Mouse (Mus musculus): ENCODE measurements around the gene Sema6b.

Gene Sema6b

DNA sequence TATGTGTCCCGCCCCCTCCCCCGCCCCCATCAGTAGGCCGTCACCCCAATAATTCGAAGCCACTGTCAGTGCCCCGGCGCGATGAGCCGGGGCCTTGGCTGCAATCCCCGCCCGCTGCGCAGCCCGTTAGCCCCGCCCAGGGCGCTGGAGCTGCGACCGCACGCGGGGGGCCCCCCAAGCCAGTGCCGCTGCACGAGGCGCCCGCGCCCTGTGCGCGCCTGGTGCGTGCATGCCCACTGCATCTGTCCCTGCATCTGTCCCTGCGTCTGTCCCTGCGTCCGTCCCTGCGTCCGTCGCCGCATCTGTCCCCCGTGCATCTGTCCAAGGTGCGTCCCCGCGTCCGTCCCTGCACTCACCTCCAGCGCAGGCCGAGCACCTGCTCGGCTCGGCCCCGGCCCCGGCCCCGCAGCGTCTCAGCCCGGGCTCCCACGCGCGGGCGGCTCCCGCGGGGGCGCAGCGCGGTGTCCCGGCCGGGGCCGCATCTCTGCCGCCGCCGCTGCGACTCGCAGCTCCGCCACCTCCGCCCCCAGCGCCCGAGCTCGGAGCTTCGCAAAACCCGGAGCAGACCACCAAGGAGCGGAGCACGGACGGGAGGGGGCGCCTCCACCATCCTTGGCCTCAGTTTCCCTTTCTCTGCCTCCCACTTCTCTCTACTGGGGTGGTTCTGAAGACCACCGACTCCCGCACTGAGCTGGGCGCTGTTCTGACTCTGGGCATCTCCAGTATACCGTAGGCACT is at the start of gene Sema6b:
Sema6b (minus strand) TSS at position 486 of the 738 bp plus-strand sequence.
- peak; percentile 53 for DNase-seq (ENCODE audit: low spot score)

GRCm38 (mm10) chr17:56185281-56186141 is 45.4 kb upstream of the Sema6b start:
- peak; percentile 48 for DNase-seq (ENCODE audit: low spot score)

DNA sequence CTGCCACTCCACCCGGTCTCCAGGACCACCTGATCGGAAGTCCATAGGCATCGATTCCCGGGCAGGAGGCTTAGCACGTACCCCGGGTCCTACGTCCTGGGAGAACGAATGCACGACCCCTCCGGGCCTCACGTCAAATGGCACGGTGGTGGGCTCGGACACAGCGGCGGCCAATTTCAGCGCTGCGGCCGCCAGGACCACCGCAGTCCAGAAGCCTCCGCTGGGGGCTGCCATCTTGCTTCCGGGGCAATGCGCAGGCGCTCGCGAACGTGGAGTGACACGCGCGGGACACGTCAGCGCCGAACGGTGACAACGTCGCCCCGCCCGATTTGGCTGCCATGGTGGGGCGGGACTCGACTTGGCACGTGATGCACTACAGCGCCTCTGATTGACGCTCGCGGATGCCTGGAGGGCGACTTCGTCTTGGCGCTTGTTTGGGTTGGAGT is 43.5 kb upstream of the Sema6b start, which contains the start of gene Mydgf:
Mydgf (minus strand) TSS at position 263 of the 446 bp plus-strand sequence.
- DNase-seq (ENCODE audit: low spot score): peak; percentile 92

GRCm38 (mm10) chr17:56182975-56183657 is 43.0 kb upstream of the Sema6b start:
- DNase-seq (ENCODE audit: low spot score): no peak

DNA sequence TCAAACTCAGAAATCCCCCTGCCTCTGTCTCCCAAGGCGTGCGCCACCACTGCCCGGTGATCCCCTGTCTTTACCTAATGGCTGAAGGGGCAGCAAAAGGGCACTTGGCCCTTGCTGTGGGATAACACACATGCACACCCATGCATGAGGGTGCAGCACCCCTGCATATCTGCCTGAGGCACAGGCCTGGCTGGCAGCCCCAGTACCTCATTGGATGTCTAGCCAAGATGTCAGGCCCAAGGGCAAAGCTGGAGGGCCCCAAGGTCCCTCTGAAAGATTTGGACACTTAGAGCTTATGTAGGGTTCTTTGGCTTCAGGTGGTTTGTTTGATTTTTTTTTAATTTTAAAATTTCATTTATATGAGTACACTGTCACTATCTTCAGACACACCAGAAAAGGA is 35.3 kb upstream of the Sema6b start:
- DNase-seq (ENCODE audit: low spot score): no peak

- DNase-seq (ENCODE audit: low spot score): no peak
These were observed 33.4 kb upstream of the Sema6b start for GRCm38 (mm10) chr17:56173401-56174046.

DNA sequence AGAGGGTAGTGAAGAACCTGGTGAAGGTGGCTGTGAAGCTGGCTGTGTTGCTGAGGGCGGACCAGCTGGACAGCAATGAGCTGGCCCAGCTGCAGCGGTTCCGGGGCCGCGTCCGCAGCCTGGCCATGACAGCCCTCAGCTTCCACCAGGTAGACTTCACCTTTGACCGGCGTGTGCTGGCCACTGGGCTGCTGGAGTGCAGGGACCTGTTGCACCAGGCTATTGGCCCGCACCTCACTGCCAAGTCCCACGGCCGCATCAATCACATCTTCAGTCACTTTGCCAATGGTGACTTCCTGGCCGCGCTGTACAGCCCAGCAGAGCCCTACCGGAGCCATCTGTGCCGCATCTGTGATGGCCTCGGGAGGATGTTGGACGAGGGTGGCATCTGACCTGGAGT is 31.7 kb upstream of the Sema6b start:
- DNase-seq (ENCODE audit: low spot score): no peak

- DNase-seq (ENCODE audit: low spot score): no peak
These were observed 31.3 kb upstream of the Sema6b start for GRCm38 (mm10) chr17:56171456-56171855.

- no peak for DNase-seq (ENCODE audit: low spot score)
These were observed 30.5 kb upstream of the Sema6b start for GRCm38 (mm10) chr17:56170636-56171035.

DNA sequence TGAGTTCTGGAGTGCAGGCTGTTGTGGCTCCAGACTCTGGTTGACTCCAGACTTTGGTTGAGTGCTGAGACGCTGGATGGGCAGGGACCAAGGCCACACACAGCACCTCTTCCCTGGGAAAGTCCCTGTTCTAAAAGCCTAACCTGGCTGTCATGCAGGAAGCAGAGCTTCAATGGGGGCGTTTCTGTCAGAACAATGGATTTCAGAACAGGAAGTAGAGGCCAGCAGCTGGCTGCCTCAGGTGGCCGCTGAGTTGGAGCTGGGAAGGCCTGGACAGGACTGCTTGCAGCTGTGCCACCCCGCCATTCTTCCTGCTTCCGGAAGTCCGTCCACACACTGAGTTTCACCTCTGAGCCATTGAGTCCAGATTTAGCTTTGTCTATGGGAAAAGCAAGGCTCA is 29.7 kb upstream of the Sema6b start:
- no peak for DNase-seq (ENCODE audit: low spot score)

GRCm38 (mm10) chr17:56165671-56166070 is 25.5 kb upstream of the Sema6b start:
- no peak for DNase-seq (ENCODE audit: low spot score)

- DNase-seq (ENCODE audit: low spot score): no peak
These were observed 24.4 kb upstream of the Sema6b start for GRCm38 (mm10) chr17:56164510-56164909.

DNA sequence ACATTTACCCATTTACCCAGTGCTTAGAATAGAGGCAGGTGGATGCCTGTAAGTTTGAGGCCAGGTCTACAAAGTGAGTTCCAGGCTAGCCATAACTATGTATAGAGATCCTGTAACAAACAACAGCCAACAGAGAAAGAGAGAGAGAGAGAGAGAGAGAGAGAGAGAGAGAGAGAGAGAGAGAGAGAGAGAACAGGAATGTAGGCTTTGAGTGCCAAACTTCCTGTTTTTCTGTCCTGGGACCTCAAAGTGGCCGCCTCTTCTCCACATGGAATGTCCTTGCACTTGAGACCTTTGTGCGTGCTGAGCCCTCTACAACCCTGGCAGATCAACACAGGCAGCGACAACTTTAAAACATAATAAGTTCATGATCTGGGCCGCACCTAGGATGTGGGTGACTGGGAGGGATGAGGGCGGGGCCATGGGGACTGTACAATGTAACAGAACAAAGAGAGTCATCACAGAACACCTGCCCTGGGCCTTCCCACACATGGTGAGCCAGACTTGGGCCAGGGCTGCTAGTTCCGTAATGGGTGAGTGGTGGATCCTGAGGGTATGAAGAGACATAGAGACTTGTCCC is 23.5 kb upstream of the Sema6b start:
- no peak for DNase-seq (ENCODE audit: low spot score)

DNA sequence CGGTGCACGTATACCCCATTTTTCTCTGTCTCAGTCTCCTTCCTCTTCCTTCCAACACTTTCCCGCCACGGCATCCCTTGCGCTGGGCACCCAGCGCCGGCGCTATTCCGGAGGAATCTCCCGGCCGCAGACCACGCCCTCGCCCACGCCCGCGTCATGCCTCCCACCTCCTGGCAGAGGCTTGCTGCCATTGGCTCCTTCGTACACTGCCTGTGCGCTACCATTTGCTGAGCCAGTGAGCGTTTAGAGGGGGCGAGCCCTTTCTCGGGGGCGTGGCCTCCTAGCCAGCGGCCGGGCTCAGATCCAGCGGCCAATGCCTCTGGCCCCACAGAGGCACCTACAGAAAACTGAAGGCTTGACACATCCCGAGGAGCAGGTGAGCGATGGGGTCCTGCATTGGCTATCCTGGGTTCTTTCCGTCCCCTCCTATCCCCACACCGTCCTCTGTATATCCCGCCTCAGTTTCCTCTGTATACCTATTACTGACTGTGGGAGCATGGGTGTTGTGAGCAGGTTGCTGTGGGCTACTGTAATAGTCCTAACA is 22.2 kb upstream of the Sema6b start, which contains the start of gene Tnfaip8l1:
Tnfaip8l1 (plus strand) TSS at position 247 of the 544 bp plus-strand sequence.
- peak; percentile 93 for DNase-seq (ENCODE audit: low spot score)

- no peak for DNase-seq (ENCODE audit: low spot score)
These were observed 19.6 kb upstream of the Sema6b start for GRCm38 (mm10) chr17:56159729-56160128.

DNA sequence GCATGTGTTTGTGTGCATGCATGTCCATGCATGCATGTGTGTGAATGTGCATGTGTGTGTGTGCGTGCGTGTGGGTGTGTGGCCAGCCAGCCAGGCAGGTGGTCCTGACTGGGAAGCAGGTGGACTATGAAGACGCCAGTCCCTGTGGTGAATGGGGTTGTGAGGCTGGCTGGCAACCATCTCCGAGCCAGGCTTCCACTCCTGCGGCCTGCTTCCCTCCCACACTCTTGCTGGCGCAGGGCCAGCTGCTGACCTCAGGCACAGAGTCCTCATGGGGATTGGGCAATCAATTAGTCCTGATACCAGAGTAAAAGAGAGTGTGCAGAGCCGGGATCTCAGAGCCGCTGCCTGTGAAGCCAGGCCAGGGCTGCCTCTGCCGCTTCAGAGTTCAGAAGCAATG is 13.5 kb upstream of the Sema6b start:
- DNase-seq (ENCODE audit: low spot score): peak; percentile 58

DNA sequence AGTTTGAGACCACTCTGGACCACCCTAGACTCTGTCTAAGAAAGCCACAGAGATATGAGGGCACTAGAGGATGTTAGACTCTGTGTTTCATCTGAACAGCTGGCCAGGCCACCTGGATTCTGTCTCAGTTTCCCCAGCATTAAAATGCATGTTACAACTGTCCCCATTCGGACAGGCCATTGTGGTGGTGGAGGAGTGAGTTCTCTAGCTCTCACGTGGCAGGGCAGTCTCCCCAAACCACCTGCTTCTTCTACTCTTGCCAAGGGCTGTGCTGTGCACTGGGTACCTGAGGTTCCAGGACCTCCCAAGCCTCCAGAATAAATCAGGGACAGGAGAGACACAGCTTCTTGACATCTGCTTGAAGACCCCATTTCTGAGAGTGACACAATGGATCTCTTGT is 9.8 kb upstream of the Sema6b start:
- DNase-seq (ENCODE audit: low spot score): no peak

- no peak for DNase-seq (ENCODE audit: low spot score)
These were observed 8.9 kb upstream of the Sema6b start for GRCm38 (mm10) chr17:56148790-56149618.

DNA sequence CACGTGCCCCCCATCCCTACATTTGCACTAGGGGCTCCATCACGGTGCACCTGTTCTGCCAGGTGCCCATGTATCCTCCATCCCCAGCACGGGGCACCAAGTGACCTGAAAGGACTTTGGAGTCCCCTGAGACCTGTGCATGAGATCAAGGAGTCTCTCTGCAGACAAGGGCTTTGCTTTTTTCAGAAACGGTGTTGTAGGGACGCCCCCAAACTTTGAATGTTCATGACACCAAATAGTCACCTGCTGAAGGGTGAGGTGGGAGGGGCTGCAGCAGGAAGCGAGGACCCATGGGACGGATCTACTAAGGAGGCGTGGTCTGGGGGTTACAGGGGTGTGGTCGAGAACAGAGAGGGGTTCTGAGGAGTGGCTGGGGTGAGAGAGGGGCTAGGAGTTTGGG is 8.1 kb upstream of the Sema6b start:
- DNase-seq (ENCODE audit: low spot score): no peak

DNA sequence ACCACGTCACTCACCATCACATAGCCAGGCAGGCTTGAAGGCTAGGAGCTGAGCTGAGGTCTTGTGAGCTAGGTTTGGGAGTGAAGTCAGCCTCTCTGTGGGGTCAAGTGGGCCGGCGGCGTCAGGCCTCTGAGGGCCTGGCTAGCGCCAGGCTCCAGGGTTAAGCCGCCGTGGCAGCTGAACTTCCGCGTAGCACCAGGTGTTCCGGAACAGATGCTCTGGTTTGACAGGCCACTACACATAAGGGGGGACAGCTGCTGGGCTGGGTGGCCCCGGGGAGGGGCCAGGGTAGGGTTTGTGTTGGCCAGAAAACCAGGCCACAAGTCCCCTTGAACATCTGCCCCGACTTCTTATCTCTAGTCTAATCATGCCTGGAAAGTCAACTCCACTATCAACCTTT is 7.3 kb upstream of the Sema6b start:
- no peak for DNase-seq (ENCODE audit: low spot score)
